Mouse (Mus musculus) monocyte, adult 5-6 weeks (primary cell): ENCODE measurements around the gene Pde4d. TPM values are rescaled to one million over a fixed set of nuclear protein-coding genes. Genes with fewer than 3 reads are reported as not detected.
A peak's percentile ranks its signal among the peaks of the same experiment; 100 is the strongest.

Experiments used
- ATAC-seq: fragments of 153-309, 156-312 bp; replicated peaks from 2 replicates; pipeline ENCODE4 v1.8.0; 2017; ENCODE audit warnings: mild to moderate bottlenecking; ENCODE audit not compliant: low TSS enrichment, insufficient number of reproducible peaks, severe bottlenecking, poor library complexity, low FRiP score
- total RNA-seq: library from RNA; stranded (forward); fragments of 200-1000, 200-491, 200-594 nt; gene quantifications from 3 replicates; pipeline ENCODE4 v1.2.3, GENCODE M21; 2017

The Pde4d gene
- total RNA-seq, 1 experiment from 2014 or later: 3.4 TPM

DNA sequence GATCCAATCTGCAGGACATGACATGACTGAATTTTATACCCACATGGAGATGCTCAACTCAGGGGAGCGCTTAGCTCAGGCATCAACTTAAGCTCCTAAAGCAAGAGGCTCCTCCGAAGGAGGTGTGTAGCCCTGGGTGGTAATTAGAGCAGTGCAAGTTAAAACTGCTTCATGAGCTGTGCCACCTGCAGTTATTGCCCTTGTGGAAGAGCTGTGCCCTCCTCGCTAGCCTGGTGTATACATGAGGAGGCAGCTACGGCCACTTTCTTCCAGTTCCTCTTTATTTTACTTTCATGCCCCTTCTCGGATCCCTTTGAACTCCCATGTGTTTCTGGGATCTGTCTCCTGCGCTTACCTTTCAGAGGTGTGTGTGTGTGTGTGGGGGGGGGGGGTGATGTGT, 1358.3 kb downstream of the Pde4d start:
- ATAC-seq: no peak

- ATAC-seq: no peak
Observed at GRCm38 (mm10) chr13:109808946-109809345, 1359.2 kb downstream of the Pde4d start.

GRCm38 (mm10) chr13:109809646-109810045, 1359.9 kb downstream of the Pde4d start:
- no peak for ATAC-seq

DNA sequence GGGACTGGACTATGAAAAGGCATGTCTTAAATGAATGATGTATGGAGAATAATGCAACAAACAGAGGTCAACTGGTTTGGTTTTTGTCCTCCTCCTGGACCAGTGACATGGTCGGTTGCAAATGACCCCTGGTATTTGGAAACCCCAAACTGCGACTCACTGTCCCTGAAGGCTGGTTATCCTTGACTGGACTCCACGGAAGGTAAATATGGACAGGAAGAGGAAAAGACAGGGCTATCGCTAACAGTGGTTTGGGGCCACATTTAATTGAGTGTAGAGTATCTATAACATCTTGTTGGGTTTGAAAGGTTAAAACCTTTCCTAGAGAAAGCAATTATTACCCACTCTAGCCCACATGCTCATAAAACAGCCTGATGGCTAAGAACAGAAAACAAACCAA, 1364.2 kb downstream of the Pde4d start:
- ATAC-seq: no peak

- no peak for ATAC-seq
Observed at GRCm38 (mm10) chr13:109819071-109819470, 1369.3 kb downstream of the Pde4d start.

DNA sequence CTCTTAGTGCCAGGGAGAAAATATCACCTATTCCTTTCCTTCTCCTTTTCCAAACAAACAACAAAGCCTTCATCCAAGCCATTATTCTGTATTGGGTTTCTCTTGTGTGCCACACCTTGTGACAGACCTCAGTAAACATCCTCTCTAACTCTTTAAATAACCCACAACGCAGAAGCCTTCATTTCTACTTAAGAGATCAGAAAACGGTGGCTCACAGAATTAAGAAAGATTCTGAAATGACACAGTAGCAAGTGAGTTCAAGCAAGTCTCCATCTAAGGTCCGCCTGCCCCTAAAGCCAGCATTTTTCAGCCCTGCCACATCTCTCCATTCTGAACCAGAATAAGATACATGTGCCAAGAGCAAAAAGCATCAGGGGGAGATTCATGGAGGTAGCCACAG, 1370.4 kb downstream of the Pde4d start:
- ATAC-seq: no peak

DNA sequence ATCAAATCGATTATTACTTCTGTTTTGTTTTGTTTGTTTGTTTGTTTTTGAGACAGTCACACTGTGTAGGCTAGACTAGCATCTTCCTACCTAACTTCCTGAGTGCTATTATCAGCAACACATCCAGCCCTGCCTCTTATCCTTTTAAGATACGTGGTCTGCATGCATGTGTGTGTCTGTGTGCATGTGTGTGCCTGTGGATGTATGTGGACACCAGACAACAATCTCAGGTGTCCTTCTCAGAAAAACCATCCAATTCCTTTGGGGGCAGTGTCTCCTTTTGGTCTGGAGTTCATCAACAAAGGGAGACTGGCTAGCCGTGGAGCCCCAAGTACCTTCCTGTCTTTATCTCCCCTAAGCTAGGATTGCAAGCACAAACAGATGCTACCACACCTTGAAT, 1371.1 kb downstream of the Pde4d start:
- no peak for ATAC-seq

GRCm38 (mm10) chr13:109821725-109822412, 1372.1 kb downstream of the Pde4d start:
- no peak for ATAC-seq

GRCm38 (mm10) chr13:109822413-109823298, 1372.9 kb downstream of the Pde4d start:
- peak; percentile 95 for ATAC-seq

- no peak for ATAC-seq
Observed at GRCm38 (mm10) chr13:109823307-109824031, 1373.7 kb downstream of the Pde4d start.

GRCm38 (mm10) chr13:109825891-109826290, 1376.1 kb downstream of the Pde4d start:
- no peak for ATAC-seq

DNA sequence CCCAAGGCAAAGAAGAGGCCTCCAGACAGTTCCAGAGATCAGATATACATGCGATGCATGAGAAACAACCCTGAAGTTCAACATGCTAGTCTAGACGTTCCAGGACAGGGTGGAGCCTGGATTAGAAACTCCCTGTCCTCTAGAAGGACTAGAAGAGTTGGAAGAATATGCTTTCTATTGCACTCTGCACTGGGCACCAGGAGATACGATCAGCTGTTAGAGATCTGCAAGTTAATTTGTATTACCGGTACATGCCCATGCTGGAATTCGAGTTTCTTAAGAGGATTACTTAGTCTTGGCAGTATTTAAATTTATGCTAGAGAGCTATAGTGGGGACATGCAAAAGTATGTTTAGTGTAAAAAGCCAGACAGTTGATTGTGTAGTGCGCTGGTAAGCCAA, 1377.6 kb downstream of the Pde4d start:
- no peak for ATAC-seq

- no peak for ATAC-seq
Observed at GRCm38 (mm10) chr13:109827909-109828308, 1378.2 kb downstream of the Pde4d start.

- no peak for ATAC-seq
Observed at GRCm38 (mm10) chr13:109829444-109829843, 1379.7 kb downstream of the Pde4d start.

DNA sequence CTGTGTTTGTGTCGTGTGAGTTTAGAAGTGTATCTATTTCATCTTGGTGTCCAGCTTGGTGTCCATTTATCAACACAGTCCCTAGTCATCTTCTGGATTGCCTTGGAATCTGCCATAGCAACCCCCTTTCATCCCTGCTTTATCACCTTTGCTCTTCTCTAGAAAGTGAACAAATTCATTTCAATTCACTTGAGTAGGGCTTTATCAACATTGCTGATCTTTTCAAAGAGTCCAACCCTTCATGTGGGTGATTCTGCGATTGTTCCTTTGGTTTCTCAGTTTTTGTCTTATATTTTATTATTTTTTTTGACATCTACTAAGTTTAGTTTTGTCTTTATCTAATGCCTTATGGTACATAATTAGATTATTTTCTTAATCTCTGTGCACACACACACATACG, 1385.2 kb downstream of the Pde4d start:
- no peak for ATAC-seq

DNA sequence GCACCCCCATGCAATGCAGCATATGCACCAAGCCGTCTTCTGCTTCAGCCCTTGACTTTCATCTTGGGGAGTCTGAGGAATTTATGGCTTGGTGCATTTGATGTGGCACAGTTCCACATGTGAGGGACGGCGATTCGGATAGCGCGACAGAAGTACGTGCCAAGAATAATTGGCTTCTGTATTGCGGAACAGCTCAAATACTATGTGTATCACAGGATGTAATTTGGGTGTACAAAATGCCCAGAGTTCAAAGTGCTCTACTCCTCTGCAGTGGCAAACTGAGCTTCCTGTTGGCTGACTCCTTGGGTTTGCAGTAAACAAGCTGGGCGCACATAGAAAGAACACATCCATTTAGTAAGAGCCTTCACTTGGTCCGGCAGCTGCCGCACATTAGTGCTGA, 1387.7 kb downstream of the Pde4d start:
- no peak for ATAC-seq

DNA sequence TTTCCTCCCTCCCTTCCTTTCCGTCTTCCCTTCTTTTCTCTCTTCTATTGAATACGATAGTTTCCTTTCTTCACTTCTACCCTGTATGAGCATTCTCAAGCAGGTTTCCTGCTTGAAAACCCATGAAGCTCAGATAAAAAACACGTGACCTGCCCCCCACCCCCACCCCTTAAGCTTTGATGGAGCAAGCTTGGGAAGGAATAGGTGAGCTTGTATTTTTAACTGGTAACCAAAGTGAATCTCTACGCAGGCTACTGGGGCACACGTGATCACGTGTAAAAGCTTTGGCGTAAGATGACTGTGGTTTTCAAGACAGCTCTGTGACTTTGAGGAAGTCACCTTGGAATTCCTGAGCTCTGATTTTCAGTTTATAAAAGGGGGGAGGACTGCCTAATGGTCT, 1388.2 kb downstream of the Pde4d start:
- no peak for ATAC-seq

DNA sequence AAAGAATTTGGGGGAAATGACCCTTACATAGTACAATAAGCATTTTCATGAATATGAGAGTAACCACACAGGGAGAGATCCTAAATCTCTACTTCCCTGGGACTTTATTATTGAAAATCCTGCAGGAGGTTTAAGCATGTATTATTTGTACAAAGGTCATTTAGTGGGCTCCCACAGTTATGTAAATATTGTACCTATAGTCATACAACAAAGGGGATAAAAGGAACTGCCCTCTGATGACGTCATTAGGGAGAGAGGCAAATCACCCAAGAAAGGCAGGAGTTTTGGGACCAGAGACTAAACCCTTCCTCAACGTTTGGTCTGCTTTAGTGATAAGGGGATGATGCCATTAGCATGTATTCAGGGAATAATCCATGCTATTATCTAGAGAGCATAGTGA, 1390.5 kb downstream of the Pde4d start:
- ATAC-seq: no peak

DNA sequence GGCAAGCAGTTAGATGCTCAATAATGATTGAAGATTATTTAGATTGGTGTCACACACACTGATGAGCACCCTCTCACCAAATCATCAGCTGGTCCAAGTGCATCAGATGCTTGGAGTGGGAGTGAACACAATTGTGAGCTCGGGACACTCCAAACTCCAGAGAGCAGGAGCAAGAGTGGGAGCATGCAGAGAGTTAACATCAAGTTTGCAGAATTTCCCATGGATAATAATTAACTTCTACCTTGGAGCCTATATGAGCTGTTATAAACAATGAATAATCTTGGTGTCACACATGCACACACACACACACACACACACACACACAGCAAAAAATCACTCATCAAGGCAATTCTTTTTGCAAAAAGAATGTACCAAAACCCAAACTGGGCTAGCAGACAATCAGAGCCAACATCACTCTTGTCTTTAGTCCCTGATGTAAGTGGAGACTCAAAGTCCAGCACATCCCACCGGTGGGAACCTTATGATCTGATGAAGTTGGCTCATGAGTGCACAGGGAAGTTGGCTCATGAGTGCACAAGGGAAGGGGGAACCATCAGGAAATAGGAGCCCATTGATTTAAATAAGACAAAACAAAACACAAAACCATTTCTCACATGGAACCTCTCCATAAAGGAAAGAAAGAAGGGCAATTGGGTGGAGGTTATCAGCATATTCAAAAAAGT, 1391.5 kb downstream of the Pde4d start:
- ATAC-seq: no peak
